Mouse (Mus musculus): ENCODE data around the gene Ocln. TPM values are rescaled to one million over a fixed set of nuclear protein-coding genes. Genes with fewer than 3 reads are reported as not detected.
A peak's percentile ranks its signal among the peaks of the same experiment; 100 is the strongest.
"Not testable (repeated sequence)": the region's sequence is repeated elsewhere in the genome, so short reads cannot be mapped to it uniquely, and the experiment has no call there.

Gene Ocln
- polyA plus RNA-seq, 1 experiment from 2014 or later, result 7.5 TPM

DNA sequence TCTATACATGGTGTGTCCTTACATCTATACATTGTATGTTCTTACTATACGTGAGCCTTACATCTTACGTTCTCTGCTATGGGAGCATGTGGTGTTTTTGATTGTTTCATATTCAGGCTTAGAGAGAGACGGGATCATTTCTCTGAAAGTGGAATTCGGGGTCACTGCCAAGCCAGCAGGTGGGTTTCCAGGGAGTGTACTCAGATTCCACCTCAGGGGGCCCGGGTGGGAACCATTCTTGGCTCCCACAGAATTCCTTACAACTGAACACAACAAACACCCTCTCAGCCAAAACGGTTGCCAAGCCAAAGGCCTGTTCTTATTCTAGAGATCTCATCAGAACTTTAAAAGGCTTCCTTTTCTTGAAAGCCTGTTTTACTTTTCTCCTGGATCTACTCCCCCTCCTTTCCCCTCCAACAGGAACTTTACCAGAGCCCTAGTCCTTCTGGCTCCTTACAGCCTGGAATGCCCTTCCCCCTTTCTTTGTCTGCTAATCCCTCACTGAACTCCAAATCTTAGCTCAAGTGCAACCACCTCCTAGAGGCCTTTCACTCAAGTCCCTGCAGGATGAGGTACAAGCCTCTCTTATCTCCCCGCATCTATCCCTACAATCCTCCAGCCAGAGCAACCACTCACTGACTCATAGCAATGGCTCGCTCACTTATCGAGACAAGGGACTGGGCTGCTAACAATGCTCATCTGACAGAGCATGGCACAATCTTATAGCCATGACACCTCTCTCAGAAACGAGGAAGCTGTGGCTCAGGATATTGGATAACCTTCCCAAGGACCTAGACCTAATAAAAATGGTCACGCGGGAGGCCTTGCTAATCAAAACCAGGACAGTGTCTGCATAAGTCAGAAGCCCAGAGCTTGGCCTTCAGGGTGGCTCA, 36.1 kb downstream of the Ocln start:
- H3K27me3 ChIP-seq, result no peaks in the 10 kb centered on the region
- no peak for ATAC-seq (ENCODE audit: insufficient number of reproducible peaks, insufficient read depth, low FRiP score, low TSS enrichment)
- no peaks in the 10 kb centered on the region for H3K36me3 ChIP-seq
- H3K4me1 ChIP-seq, result peaks cover 10% of the 10 kb centered on the region; the same call in 1 of the 2 replicates
- no peak overlapping the region for H3K4me3 ChIP-seq
- no peak overlapping the region for H3K4me2 ChIP-seq (replicated peaks)
- WGBS, result 38% methylated on average over 12 of the region's 12 CpGs
- no peak overlapping the region for H3K9ac ChIP-seq
- no peaks in the 10 kb centered on the region for H3K9me3 ChIP-seq
- peak overlapping the region; percentile 76; the same call in 1 of the 2 replicates for H3K27ac ChIP-seq

- no peak overlapping the region for H3K4me3 ChIP-seq
- H3K27ac ChIP-seq, result no peak overlapping the region
Observed at GRCm38 (mm10) chr13:100512792-100513191, 39.7 kb downstream of the Ocln start.

GRCm38 (mm10) chr13:100511860-100512364, 40.6 kb downstream of the Ocln start:
- H3K9ac ChIP-seq, result no peak overlapping the region
- no peaks in the 10 kb centered on the region for H3K9me3 ChIP-seq
- H3K27ac ChIP-seq, result no peak overlapping the region
- H3K4me2 ChIP-seq (replicated peaks), result no peak overlapping the region
- no peak for ATAC-seq (ENCODE audit: insufficient number of reproducible peaks, insufficient read depth, low FRiP score, low TSS enrichment)
- 76% methylated on average over 4 of the region's 4 CpGs for WGBS
- H3K4me3 ChIP-seq, result no peak overlapping the region
- H3K36me3 ChIP-seq, result no peaks in the 10 kb centered on the region
- no peaks in the 10 kb centered on the region for H3K27me3 ChIP-seq
- peaks cover 9% of the 10 kb centered on the region; the same call in 1 of the 2 replicates for H3K4me1 ChIP-seq

More at GRCm38 (mm10) chr13:100512792-100513191, 39.7 kb downstream of the Ocln start:
- Histone ChIP-seq H3K27me3 (no peaks in the 10 kb centered on the region), H3K36me3 (no peaks in the 10 kb centered on the region), H3K9me3 (no peaks in the 10 kb centered on the region), H3K4me2 (replicated peaks) (no peak overlapping the region), H3K4me1 (peaks cover 10% of the 10 kb centered on the region; the same call in 1 of the 2 replicates), H3K9ac (no peak overlapping the region)
- ATAC-seq (ENCODE audit: insufficient number of reproducible peaks, insufficient read depth, low FRiP score, low TSS enrichment), result no peak
- 96% methylated on average over 2 of the region's 2 CpGs for WGBS

GRCm38 (mm10) chr13:100511146-100511859, 41.2 kb downstream of the Ocln start:
- no peak overlapping the region for H3K4me3 ChIP-seq
- no peak for ATAC-seq (ENCODE audit: insufficient number of reproducible peaks, insufficient read depth, low FRiP score, low TSS enrichment)
- H3K4me1 ChIP-seq, result peaks cover 3% of the 10 kb centered on the region; the same call in 1 of the 2 replicates
- no peak overlapping the region for H3K4me2 ChIP-seq (replicated peaks)
- no peaks in the 10 kb centered on the region for H3K9me3 ChIP-seq
- no peak overlapping the region for H3K9ac ChIP-seq
- no peak overlapping the region for H3K27ac ChIP-seq
- H3K36me3 ChIP-seq, result no peaks in the 10 kb centered on the region
- no peaks in the 10 kb centered on the region for H3K27me3 ChIP-seq
- WGBS, result 71% methylated on average over 7 of the region's 7 CpGs

GRCm38 (mm10) chr13:100499625-100500024, 52.9 kb downstream of the Ocln start:
- ATAC-seq (ENCODE audit: insufficient number of reproducible peaks, insufficient read depth, low FRiP score, low TSS enrichment); H3K27ac ChIP-seq; H3K36me3 ChIP-seq; H3K27me3 ChIP-seq; H3K9ac ChIP-seq; H3K4me3 ChIP-seq; H3K9me3 ChIP-seq; H3K4me2 ChIP-seq (replicated peaks); H3K4me1 ChIP-seq: not testable (repeated sequence)

DNA sequence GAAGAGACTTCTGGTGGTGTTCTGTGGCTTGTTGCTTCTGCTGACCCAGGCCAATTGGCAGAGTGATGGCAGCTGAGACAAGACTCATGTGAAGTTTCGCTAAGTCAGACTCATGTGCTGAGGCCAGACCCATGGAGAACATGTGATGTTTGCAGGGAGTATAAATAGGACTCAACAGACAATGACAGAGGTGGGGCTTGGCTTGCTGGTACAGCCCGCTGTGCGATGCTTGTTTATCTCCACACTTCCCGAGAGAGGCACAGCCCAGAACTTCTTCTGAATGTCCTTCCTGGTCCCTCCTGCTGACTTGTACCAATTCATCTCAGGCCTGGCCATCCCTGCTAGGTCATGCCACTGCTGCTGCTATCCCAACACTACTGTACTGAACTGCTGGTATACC, 57.2 kb downstream of the Ocln start:
- H3K36me3 ChIP-seq, result no peaks in the 10 kb centered on the region
- H3K27me3 ChIP-seq, result no peaks in the 10 kb centered on the region
- no peak for ATAC-seq (ENCODE audit: insufficient number of reproducible peaks, insufficient read depth, low FRiP score, low TSS enrichment)
- H3K27ac ChIP-seq, result no peak overlapping the region
- H3K4me3 ChIP-seq, result no peak overlapping the region
- peaks cover 7% of the 10 kb centered on the region for H3K4me1 ChIP-seq
- no peak overlapping the region for H3K4me2 ChIP-seq (replicated peaks)
- no peak overlapping the region for H3K9ac ChIP-seq
- whole genome bisulfite sequencing, result 83% methylated on average over 4 of the region's 4 CpGs
- no peaks in the 10 kb centered on the region for H3K9me3 ChIP-seq

GRCm38 (mm10) chr13:100494370-100494769, 58.1 kb downstream of the Ocln start:
- not testable (repeated sequence) for H3K27ac ChIP-seq; H3K4me2 ChIP-seq (replicated peaks); H3K9me3 ChIP-seq; H3K4me3 ChIP-seq; H3K9ac ChIP-seq; H3K27me3 ChIP-seq; ATAC-seq (ENCODE audit: insufficient number of reproducible peaks, insufficient read depth, low FRiP score, low TSS enrichment); H3K4me1 ChIP-seq; H3K36me3 ChIP-seq
- 60% methylated on average over 8 of the region's 8 CpGs for WGBS

GRCm38 (mm10) chr13:100493313-100493712, 59.2 kb downstream of the Ocln start:
- Histone ChIP-seq H3K4me2 (replicated peaks) (no peak overlapping the region), H3K9me3 (no peaks in the 10 kb centered on the region), H3K4me3 (no peak overlapping the region), H3K27ac (no peak overlapping the region), H3K9ac (no peak overlapping the region), H3K27me3 (no peaks in the 10 kb centered on the region), H3K36me3 (peaks cover 4% of the 10 kb centered on the region), H3K4me1 (peaks cover 7% of the 10 kb centered on the region)
- WGBS, result 74% methylated on average over 8 of the region's 8 CpGs
- no peak for ATAC-seq (ENCODE audit: insufficient number of reproducible peaks, insufficient read depth, low FRiP score, low TSS enrichment)

DNA sequence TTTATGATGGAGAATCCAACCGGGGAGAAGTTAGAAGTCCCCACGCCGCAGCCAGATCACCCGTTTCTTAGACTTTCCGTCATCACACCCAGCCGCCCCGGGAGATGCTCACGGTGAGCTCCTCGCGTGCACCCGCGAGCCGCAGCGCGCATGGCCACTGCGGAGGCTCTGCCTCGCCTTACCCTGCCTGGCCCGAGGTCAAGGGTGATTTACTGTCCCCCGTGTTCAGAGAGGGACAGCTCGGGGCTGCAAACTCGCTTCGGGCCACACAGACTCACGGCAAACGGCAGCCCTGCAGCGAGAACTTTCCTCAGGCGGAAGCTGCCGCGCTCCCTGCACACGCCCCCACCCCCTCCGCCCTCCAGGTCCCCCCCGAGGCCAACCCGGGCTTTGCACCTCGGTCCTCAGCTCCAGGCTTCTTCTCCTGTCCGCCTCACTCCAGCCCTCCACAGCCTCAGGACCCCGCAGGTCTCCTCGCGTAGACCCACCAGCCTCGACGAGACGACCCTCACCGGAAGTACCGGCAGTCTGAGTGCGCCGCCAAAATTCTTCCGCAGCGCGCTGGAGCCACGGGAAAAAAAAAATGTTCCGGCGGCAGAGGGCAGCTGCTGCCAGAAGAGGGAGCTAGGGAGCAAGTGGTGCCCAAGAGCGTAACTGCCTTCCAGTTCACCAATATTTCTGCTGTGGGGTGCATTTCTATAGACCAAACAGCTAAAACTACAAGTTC, 60.3 kb downstream of the Ocln start, which contains the start of gene Gtf2h2:
TSS of gene Gtf2h2 (minus strand) at position 519 of the 727 bp plus-strand sequence.
- peak; percentile 86 for ATAC-seq (ENCODE audit: insufficient number of reproducible peaks, insufficient read depth, low FRiP score, low TSS enrichment)
- H3K9ac ChIP-seq, result peak within 1 kb of the TSS; percentile 87
- H3K36me3 ChIP-seq, result peaks cover 15% of the 10 kb centered on the region
- peak within 1 kb of the TSS; percentile 85 for H3K27ac ChIP-seq
- peak within 1 kb of the TSS; percentile 95 for H3K4me3 ChIP-seq
- WGBS, result under 1% methylated on average over 51 of the region's 51 CpGs
- no peaks in the 10 kb centered on the region for H3K27me3 ChIP-seq
- H3K4me2 ChIP-seq (replicated peaks), result peak within 1 kb of the TSS; percentile 71
- H3K9me3 ChIP-seq, result no peaks in the 10 kb centered on the region
- H3K4me1 ChIP-seq, result peaks cover 7% of the 10 kb centered on the region

- H3K9ac ChIP-seq, result peak overlapping the region; percentile 87
- H3K4me1 ChIP-seq, result peaks cover 7% of the 10 kb centered on the region
- no peak for ATAC-seq (ENCODE audit: insufficient number of reproducible peaks, insufficient read depth, low FRiP score, low TSS enrichment)
- no peaks in the 10 kb centered on the region for H3K27me3 ChIP-seq
- H3K4me2 ChIP-seq (replicated peaks), result peak overlapping the region; percentile 71
- H3K36me3 ChIP-seq, result peaks cover 20% of the 10 kb centered on the region
- H3K27ac ChIP-seq, result peak overlapping the region; percentile 85; the same call in 1 of the 2 replicates
- 15% methylated on average over 6 of the region's 6 CpGs for WGBS
- H3K4me3 ChIP-seq, result peak overlapping the region; percentile 95
- no peaks in the 10 kb centered on the region for H3K9me3 ChIP-seq
Observed at GRCm38 (mm10) chr13:100491623-100492022, 60.9 kb downstream of the Ocln start.

DNA sequence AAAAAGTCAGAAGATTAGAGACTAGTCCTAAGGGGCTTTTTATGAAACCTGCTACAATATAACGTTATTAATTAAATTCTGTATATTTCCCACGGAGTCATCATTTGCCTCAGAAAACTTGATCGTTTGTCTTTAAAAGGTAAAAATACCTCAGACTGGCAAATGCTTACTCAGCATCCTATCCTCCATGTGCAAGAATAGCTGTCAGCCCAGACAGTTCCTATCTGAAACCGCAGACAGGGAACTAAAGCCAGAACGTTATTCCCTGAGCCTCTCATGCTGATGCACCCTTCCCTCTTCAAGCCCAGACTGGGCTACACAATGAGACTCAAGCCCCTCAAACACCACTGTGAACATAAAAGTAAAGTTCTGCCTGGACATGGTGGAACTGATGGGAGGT, 62.1 kb downstream of the Ocln start:
- H3K9ac ChIP-seq, result no peak overlapping the region

More for the DNA sequence above, 62.1 kb downstream of the Ocln start:
- H3K36me3 ChIP-seq, result peaks cover 24% of the 10 kb centered on the region
- H3K27ac ChIP-seq, result no peak overlapping the region
- no peak overlapping the region for H3K4me3 ChIP-seq
- ATAC-seq (ENCODE audit: insufficient number of reproducible peaks, insufficient read depth, low FRiP score, low TSS enrichment), result no peak
- H3K4me1 ChIP-seq, result peaks cover 7% of the 10 kb centered on the region
- H3K27me3 ChIP-seq, result no peaks in the 10 kb centered on the region
- WGBS, result 88% methylated on average over 5 of the region's 5 CpGs
- no peaks in the 10 kb centered on the region for H3K9me3 ChIP-seq
- no peak overlapping the region for H3K4me2 ChIP-seq (replicated peaks)
